Mouse (Mus musculus) E14TG2a.4 (cell line): Measurements from ENCODE around the gene Limk2.

Source experiments
- H3K27me3 ChIP-seq: 2 replicates; pipeline ENCODE4 v1.6.1; 2014; ENCODE audit warnings: low read length, control low read depth; ENCODE audit not compliant: insufficient read depth
- H3K36me3 ChIP-seq: 2 replicates; pipeline ENCODE4 v1.6.1; 2014; ENCODE audit warnings: low read length, control low read depth; ENCODE audit not compliant: insufficient read depth
- H3K4me1 ChIP-seq: replicated peaks from 2 replicates; pipeline ENCODE4 v1.6.1; 2014; ENCODE audit warnings: low read depth, low read length, control low read depth
- H3K4me3 ChIP-seq: replicated peaks from 2 replicates; pipeline ENCODE4 v1.5.1; 2014; ENCODE audit warnings: mild to moderate bottlenecking, low read length
- H3K9me3 ChIP-seq: 2 replicates; pipeline ENCODE4 v1.6.1; 2014; ENCODE audit warnings: low read length, control low read depth
- CTCF ChIP-seq: conservative IDR thresholded peaks from 2 replicates; pipeline ENCODE4 v1.5.1; 2014; ENCODE audit warnings: low read length
- NANOG ChIP-seq: IDR thresholded peaks from 2 replicates; pipeline ENCODE4 v1.6.1; 2014; ENCODE audit warnings: borderline replicate concordance, low read length, mixed read lengths
- POU5F1 ChIP-seq: IDR thresholded peaks from 2 replicates; pipeline ENCODE4 v1.6.1; 2014; ENCODE audit warnings: low read length, borderline replicate concordance

Limk2 gene

GRCm38 (mm10) chr11:3311586-3312347, 97.2 kb downstream of the Limk2 start:
- Histone ChIP-seq H3K27me3 (no peaks in the 10 kb centered on the region), H3K36me3 (peaks cover 71% of the 10 kb centered on the region), H3K4me3 (no peak overlapping the region), H3K4me1 (peaks cover 53% of the 10 kb centered on the region), H3K9me3 (no peaks in the 10 kb centered on the region)
- no peak for TF ChIP-seq POU5F1
- no peak for TF ChIP-seq NANOG
- TF ChIP-seq CTCF: no peak

- H3K27me3 ChIP-seq: no peaks in the 10 kb centered on the region
- TF ChIP-seq NANOG (no peak), POU5F1 (no peak)
- peaks cover 79% of the 10 kb centered on the region for H3K36me3 ChIP-seq
- no peaks in the 10 kb centered on the region for H3K9me3 ChIP-seq
- H3K4me3 ChIP-seq: no peak overlapping the region
- H3K4me1 ChIP-seq: peaks cover 60% of the 10 kb centered on the region
Observed at GRCm38 (mm10) chr11:3310789-3311585, 98.0 kb downstream of the Limk2 start.

DNA sequence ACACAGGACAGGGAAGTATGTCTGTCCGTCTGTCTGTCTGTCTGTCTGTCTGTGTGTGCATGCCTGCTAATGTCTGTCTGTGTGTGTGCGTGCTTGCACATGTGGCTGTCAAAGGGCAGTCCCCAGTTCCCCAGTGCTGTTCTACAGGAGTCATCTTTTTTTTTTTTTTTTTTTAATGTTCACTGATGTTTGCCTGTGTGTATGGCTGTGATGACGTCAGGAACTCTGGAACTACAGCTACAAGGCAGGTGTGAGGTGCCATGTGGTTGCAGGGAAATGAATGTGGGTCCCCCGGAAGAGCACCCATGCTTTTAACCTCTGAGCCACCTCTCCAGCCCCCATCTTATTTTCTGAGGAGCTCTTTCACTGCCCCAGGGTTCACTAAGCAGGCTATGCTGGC, 99.1 kb downstream of the Limk2 start:
- Histone ChIP-seq H3K4me3 (no peak overlapping the region), H3K27me3 (no peaks in the 10 kb centered on the region), H3K9me3 (no peaks in the 10 kb centered on the region), H3K36me3 (peaks cover 90% of the 10 kb centered on the region), H3K4me1 (peaks cover 71% of the 10 kb centered on the region)
- TF ChIP-seq NANOG: no peak
- no peak for TF ChIP-seq CTCF
- no peak for TF ChIP-seq POU5F1

DNA sequence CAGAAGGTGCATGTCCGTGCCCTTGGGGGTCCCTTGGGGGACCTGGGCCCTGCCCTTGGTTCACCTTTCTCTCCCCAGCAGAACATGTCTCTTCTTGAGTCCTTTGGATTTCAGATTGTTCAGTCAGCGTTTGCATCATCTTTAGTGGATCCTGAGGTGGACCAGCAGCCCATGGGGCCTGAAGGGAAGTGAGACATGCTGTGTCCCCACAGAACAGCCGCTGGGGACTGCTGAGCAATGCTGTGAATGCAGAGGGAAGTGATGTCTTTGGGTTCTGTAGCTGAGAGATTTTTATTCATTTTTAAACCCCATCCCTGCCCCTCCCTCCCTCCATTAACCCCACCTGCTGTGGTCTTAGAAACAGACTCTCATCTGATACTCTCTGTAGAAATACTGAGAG, 101.1 kb downstream of the Limk2 start:
- H3K27me3 ChIP-seq: no peaks in the 10 kb centered on the region
- H3K36me3 ChIP-seq: peaks cover 100% of the 10 kb centered on the region
- H3K4me3 ChIP-seq: no peak overlapping the region
- TF ChIP-seq NANOG (no peak), CTCF (no peak), POU5F1 (no peak)
- H3K4me1 ChIP-seq: peaks cover 74% of the 10 kb centered on the region
- no peaks in the 10 kb centered on the region for H3K9me3 ChIP-seq

GRCm38 (mm10) chr11:3305821-3306220, 103.2 kb downstream of the Limk2 start:
- H3K4me3 ChIP-seq: no peak overlapping the region
- H3K9me3 ChIP-seq: no peaks in the 10 kb centered on the region
- peaks cover 100% of the 10 kb centered on the region for H3K36me3 ChIP-seq
- TF ChIP-seq NANOG (no peak), POU5F1 (no peak)
- peaks cover 79% of the 10 kb centered on the region for H3K4me1 ChIP-seq
- no peaks in the 10 kb centered on the region for H3K27me3 ChIP-seq

GRCm38 (mm10) chr11:3302792-3303191, 106.2 kb downstream of the Limk2 start:
- peaks cover 95% of the 10 kb centered on the region for H3K4me1 ChIP-seq
- peaks cover 100% of the 10 kb centered on the region for H3K36me3 ChIP-seq
- no peak overlapping the region for H3K4me3 ChIP-seq
- no peaks in the 10 kb centered on the region for H3K27me3 ChIP-seq
- TF ChIP-seq POU5F1 (no peak), NANOG (no peak), CTCF (no peak)
- H3K9me3 ChIP-seq: no peaks in the 10 kb centered on the region

GRCm38 (mm10) chr11:3302385-3302784, 106.6 kb downstream of the Limk2 start:
- no peaks in the 10 kb centered on the region for H3K27me3 ChIP-seq
- H3K9me3 ChIP-seq: no peaks in the 10 kb centered on the region
- H3K36me3 ChIP-seq: peaks cover 100% of the 10 kb centered on the region
- peaks cover 95% of the 10 kb centered on the region for H3K4me1 ChIP-seq
- H3K4me3 ChIP-seq: no peak overlapping the region
- no peak for TF ChIP-seq POU5F1
- no peak for TF ChIP-seq CTCF
- no peak for TF ChIP-seq NANOG

GRCm38 (mm10) chr11:3301075-3301474, 107.9 kb downstream of the Limk2 start:
- Histone ChIP-seq H3K27me3 (no peaks in the 10 kb centered on the region), H3K9me3 (no peaks in the 10 kb centered on the region), H3K4me1 (peaks cover 95% of the 10 kb centered on the region), H3K36me3 (peaks cover 100% of the 10 kb centered on the region), H3K4me3 (no peak overlapping the region)
- TF ChIP-seq POU5F1 (no peak), NANOG (no peak), CTCF (no peak)
